Mouse (Mus musculus): ENCODE results near the gene Zfp422. TPM values are rescaled to one million over a fixed set of nuclear protein-coding genes. Genes with fewer than 3 reads are reported as not detected.

The Zfp422 gene
- total RNA-seq (2014; rRNA removed), result 62.8 and 64.5 TPM in 2 replicates
- 95.0 and 96.4 TPM in 2 replicates for polyA plus RNA-seq (2015; fragmentation: Nextera tagmentation; extraction: Ambion mirVana)

DNA sequence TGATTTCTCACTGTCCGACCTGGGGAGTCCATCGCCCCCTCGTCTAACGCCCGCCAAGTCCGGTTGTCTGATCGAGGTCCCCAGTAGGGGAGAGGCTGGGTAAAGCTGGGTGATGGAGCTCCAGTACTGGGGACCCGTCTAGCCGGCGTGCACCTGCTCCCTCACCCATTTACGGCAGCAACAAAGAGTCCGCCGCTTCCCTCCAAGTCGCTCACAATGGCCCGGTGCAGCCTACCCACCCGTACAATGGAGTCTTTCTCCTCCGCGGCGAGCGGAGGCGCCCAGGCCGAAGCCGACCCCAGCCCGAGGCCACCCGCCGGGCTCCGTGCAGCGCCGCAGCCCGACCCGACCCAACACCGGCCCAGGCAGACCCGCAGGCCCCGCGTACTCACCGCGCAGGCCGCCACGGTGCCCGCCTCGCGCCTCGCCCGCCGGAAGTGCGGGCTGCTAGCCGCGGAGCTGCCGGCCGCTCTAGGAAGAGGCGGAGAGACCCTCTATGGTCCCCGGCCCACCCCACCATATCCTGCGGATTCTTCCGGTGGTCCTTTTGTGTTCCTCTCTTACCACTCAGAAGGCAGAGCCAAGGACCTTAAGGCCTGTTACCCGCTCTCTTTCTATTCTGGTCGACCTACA, at the start of gene Zfp422:
TSS of gene Zfp422 (minus strand) at position 461 of the 633 bp plus-strand sequence.
- H3K27me3 ChIP-seq (ENCODE audit: insufficient read depth, low read length), result no peaks in the 10 kb centered on the region
- TF ChIP-seq CTCF (IDR thresholded peaks at IDR 0.05), result no peak
- H3K4me2 ChIP-seq (ENCODE audit: low read depth, low read length, poor library complexity, severe bottlenecking), result peak within 1 kb of the TSS; percentile 57
- peak; percentile 97 for ATAC-seq (ENCODE audit: low FRiP score)
- under 1% methylated on average over 32 of the region's 56 CpGs for WGBS
- peak within 1 kb of the TSS; percentile 97 for H3K9ac ChIP-seq (replicated peaks; ENCODE audit: low read length, poor library complexity, severe bottlenecking)
- no peaks in the 10 kb centered on the region for H3K4me1 ChIP-seq (ENCODE audit: insufficient read depth, low read length)
- DNase-seq (ENCODE audit: low spot score), result peak; percentile 92
- H3K9me3 ChIP-seq (ENCODE audit: low read length), result no peaks in the 10 kb centered on the region
- H3K4me3 ChIP-seq (ENCODE audit: low read depth, low read length), result peak within 1 kb of the TSS; percentile 87
- H3K36me3 ChIP-seq (ENCODE audit: insufficient read depth, low read length), result peaks cover 9% of the 10 kb centered on the region; the same call in 1 of the 2 replicates
- peak within 1 kb of the TSS; percentile 97 for H3K27ac ChIP-seq (ENCODE audit: low read depth, low read length)

DNA sequence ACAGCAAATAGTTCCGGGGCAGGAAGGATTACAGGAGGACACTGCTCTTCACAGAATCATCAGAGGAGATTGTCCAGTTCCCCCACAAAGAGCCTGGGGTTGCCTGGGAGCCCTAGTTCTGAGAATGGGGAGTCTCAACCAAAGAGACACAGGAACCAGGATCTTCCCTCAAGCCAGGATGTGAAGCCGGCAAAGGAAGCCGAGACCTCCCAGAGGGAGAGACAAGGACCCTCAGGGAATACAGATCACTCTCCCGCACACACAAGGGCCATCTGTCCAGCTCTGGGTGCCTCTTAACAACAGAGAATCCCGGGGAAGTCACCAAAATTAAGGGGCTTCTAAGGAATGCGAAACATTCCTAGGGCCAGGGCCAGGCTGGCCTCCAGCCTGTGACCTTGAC, 48.5 kb upstream of the Zfp422 start:
- Histone ChIP-seq H3K36me3 (ENCODE audit: insufficient read depth, low read length) (no peaks in the 10 kb centered on the region), H3K9ac (replicated peaks; ENCODE audit: low read length, poor library complexity, severe bottlenecking) (no peak overlapping the region), H3K27me3 (ENCODE audit: insufficient read depth, low read length) (no peaks in the 10 kb centered on the region), H3K4me3 (ENCODE audit: low read depth, low read length) (no peak overlapping the region), H3K4me1 (ENCODE audit: insufficient read depth, low read length) (peaks cover 9% of the 10 kb centered on the region; the same call in 1 of the 2 replicates), H3K4me2 (ENCODE audit: low read depth, low read length, poor library complexity, severe bottlenecking) (no peak overlapping the region), H3K9me3 (ENCODE audit: low read length) (no peaks in the 10 kb centered on the region), H3K27ac (ENCODE audit: low read depth, low read length) (no peak overlapping the region)
- no peak for TF ChIP-seq CTCF (IDR thresholded peaks at IDR 0.05)
- ATAC-seq (ENCODE audit: low FRiP score) (no peak), DNase-seq (ENCODE audit: low spot score) (no peak)
- 73% methylated on average over 6 of the region's 6 CpGs for WGBS

DNA sequence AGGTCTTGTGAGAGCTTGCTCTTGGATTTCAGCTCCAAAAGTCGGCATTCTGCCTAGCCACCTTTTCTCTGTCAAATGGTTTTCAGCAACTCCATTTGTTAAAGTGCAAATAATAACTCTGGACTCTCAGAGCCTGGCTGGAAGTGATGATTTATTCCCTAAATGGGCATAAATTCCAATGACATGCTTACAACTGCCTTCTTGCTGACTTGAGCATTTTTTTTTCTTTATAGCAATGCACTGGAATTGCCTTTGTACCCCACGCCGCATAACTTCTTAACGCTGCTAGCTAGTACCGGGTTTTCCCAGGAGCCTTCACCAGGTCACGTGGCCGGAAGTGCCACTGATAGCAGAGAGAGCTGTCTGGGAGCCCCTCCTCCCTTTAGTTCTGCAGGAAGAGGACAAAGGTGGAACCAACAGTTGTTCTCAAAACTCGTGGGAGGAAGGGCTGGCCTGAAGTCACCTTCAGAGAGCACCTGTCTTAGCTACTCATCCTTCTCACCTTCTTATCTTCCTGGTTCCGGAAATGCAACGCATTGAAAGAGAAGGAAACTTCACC, 47.6 kb upstream of the Zfp422 start:
- no peak overlapping the region for H3K4me2 ChIP-seq (ENCODE audit: low read depth, low read length, poor library complexity, severe bottlenecking)
- no peak for TF ChIP-seq CTCF (IDR thresholded peaks at IDR 0.05)
- WGBS, result 83% methylated on average over 10 of the region's 10 CpGs
- no peaks in the 10 kb centered on the region for H3K27me3 ChIP-seq (ENCODE audit: insufficient read depth, low read length)
- no peak overlapping the region for H3K4me3 ChIP-seq (ENCODE audit: low read depth, low read length)
- no peak for ATAC-seq (ENCODE audit: low FRiP score)
- peaks cover 9% of the 10 kb centered on the region; the same call in 1 of the 2 replicates for H3K4me1 ChIP-seq (ENCODE audit: insufficient read depth, low read length)
- no peak overlapping the region for H3K9ac ChIP-seq (replicated peaks; ENCODE audit: low read length, poor library complexity, severe bottlenecking)
- no peaks in the 10 kb centered on the region for H3K36me3 ChIP-seq (ENCODE audit: insufficient read depth, low read length)
- no peaks in the 10 kb centered on the region for H3K9me3 ChIP-seq (ENCODE audit: low read length)
- no peak overlapping the region for H3K27ac ChIP-seq (ENCODE audit: low read depth, low read length)
- DNase-seq (ENCODE audit: low spot score), result no peak

DNA sequence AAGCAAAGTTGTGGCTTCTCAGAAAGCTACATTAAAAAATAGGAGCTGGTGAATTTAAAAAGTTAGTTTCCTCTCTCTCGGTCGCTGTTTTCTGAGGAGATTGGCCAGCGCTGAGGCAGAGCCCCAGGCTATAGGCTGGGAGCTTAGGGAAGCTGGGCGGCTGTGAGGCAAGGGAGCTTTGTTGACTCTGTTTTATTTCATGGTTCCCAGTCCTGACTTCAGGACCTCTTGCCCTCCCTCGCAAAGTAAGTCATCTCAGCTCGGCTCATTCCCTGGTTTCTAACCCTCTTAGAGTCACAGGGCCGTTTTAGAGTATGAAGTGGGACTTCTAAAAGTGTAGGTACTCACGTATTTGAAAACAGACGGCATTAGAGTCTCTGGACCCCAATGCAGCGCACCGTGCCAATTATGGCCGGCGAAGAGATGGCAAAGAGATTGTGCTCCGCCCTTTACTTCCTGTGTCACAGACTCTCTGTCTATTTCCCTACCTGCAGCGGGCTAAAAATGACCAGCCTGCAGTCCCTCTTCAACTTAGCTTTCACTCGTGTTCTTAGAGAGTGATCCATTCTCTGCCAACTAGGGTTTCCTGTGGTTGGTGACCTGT, 45.6 kb upstream of the Zfp422 start:
- Histone ChIP-seq H3K36me3 (ENCODE audit: insufficient read depth, low read length) (no peaks in the 10 kb centered on the region), H3K9ac (replicated peaks; ENCODE audit: low read length, poor library complexity, severe bottlenecking) (no peak overlapping the region; the same call in 1 of the 2 replicates), H3K4me1 (ENCODE audit: insufficient read depth, low read length) (peaks cover 14% of the 10 kb centered on the region), H3K4me2 (ENCODE audit: low read depth, low read length, poor library complexity, severe bottlenecking) (peak overlapping the region; percentile 93), H3K27me3 (ENCODE audit: insufficient read depth, low read length) (no peaks in the 10 kb centered on the region), H3K9me3 (ENCODE audit: low read length) (no peaks in the 10 kb centered on the region), H3K4me3 (ENCODE audit: low read depth, low read length) (peak overlapping the region; percentile 48), H3K27ac (ENCODE audit: low read depth, low read length) (no peak overlapping the region)
- WGBS, result 22% methylated on average over 16 of the region's 16 CpGs
- DNase-seq (ENCODE audit: low spot score), result no peak
- no peak for ATAC-seq (ENCODE audit: low FRiP score)
- TF ChIP-seq CTCF (IDR thresholded peaks at IDR 0.05), result no peak

DNA sequence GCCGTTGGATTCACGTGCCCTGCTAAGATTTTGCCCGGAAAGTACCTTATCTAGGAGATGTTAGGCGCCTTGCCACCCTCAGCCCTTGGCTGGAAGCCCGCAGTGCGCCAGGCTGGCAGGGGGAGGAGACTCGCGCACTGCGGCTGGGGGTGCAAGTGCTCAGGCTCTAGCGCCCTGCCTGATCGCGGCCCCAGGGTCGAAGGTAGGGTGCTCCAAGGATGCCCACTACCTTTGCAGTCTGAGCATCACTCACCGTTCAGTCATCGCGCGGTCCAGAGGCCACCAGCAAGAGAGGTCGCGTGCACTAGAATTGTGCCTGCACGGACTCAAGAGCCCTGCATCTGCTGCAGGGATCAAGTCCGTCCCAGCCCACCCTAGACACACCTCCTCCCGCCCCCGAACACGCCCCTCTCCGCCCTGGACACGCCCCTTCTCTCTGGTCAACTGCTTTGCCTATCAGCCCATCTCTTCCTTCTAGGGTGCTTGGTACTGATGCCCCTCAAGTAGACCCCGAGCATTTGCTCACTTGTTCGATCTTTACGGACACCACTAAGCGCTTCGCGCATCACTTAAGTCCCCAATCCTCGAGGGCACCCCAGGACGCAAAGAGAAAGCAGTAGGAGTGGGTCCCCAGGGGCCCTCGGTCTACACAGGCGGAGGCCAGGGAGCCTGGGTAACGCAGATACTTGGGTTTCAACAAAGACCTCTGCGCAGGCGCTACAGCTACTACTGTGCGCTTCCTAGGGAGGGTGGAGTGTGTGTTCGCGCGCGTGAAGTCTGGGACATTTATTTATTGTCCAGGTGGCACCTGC, 44.9 kb upstream of the Zfp422 start, which contains the start of gene Rassf4:
TSS of gene Rassf4 (minus strand) at position 482 of the 812 bp plus-strand sequence.
- no peak for TF ChIP-seq CTCF (IDR thresholded peaks at IDR 0.05)
- no peak within 1 kb of the TSS for H3K27ac ChIP-seq (ENCODE audit: low read depth, low read length)
- WGBS, result under 1% methylated on average over 44 of the region's 44 CpGs
- peak within 1 kb of the TSS; percentile 48 for H3K4me3 ChIP-seq (ENCODE audit: low read depth, low read length)
- peak; percentile 83 for DNase-seq (ENCODE audit: low spot score)
- no peaks in the 10 kb centered on the region for H3K36me3 ChIP-seq (ENCODE audit: insufficient read depth, low read length)
- peak within 1 kb of the TSS; percentile 48 for H3K9ac ChIP-seq (replicated peaks; ENCODE audit: low read length, poor library complexity, severe bottlenecking)
- peak within 1 kb of the TSS; percentile 93 for H3K4me2 ChIP-seq (ENCODE audit: low read depth, low read length, poor library complexity, severe bottlenecking)
- no peaks in the 10 kb centered on the region for H3K27me3 ChIP-seq (ENCODE audit: insufficient read depth, low read length)
- H3K9me3 ChIP-seq (ENCODE audit: low read length), result no peaks in the 10 kb centered on the region
- peaks cover 14% of the 10 kb centered on the region for H3K4me1 ChIP-seq (ENCODE audit: insufficient read depth, low read length)
- ATAC-seq (ENCODE audit: low FRiP score), result peak; percentile 79

Measured in midbrain, postnatal 0 days (tissue).